Mouse (Mus musculus): Measurements from ENCODE around the gene Anapc15-ps.

- TF ChIP-seq CTCF (IDR thresholded peaks at IDR 0.05; ENCODE audit: borderline replicate concordance, extremely low read depth, insufficient read depth, insufficient read length) (no peak), POLR2A (IDR thresholded peaks at IDR 0.05; ENCODE audit: borderline replicate concordance, extremely low read depth, insufficient read depth, insufficient read length, poor library complexity, severe bottlenecking) (no peak)
Observed at GRCm38 (mm10) chr10:95682964-95683363, 9.7 kb upstream of the Anapc15-ps start.
